Mouse (Mus musculus) forebrain, embryonic 14.5 days (tissue): Measurements from ENCODE around the gene Ankrd31. TPM values are rescaled to one million over a fixed set of nuclear protein-coding genes. Genes with fewer than 3 reads are reported as not detected.
"Not testable (repeated sequence)": the region's sequence is repeated elsewhere in the genome, so short reads cannot be mapped to it uniquely, and the experiment has no call there.

Experiments
- ATAC-seq: fragments of 200-750 bp; cut with Nextera tagmentation; 2 replicates; pipeline ENCODE4 v1.8.0; 2017; ENCODE audit warnings: mild to moderate bottlenecking, moderate library complexity
- DNase-seq: peaks from one replicate; pipeline ENCODE4 v3.0.0-alpha.2; 2015; ENCODE audit warnings: low spot score
- H3K27ac ChIP-seq: fragments of 300-500 bp; sonication (generic); 2 replicates; pipeline ENCODE4 v1.5.1; 2014; ENCODE audit warnings: low read depth, mild to moderate bottlenecking, control low read depth, low read length, moderate library complexity
- H3K27me3 ChIP-seq: fragments of 300-500 bp; sonication (generic); replicated peaks from 2 replicates; pipeline ENCODE4 v1.6.1; 2014; ENCODE audit warnings: low read length, control low read depth, mixed read lengths; ENCODE audit not compliant: control insufficient read depth, insufficient read depth
- H3K36me3 ChIP-seq: fragments of 300-500 bp; sonication (generic); 2 replicates; pipeline ENCODE4 v1.6.1; 2014; ENCODE audit warnings: low read length, control low read depth; ENCODE audit not compliant: control insufficient read depth, insufficient read depth
- H3K4me1 ChIP-seq: fragments of 300-500 bp; sonication (generic); 2 replicates; pipeline ENCODE4 v1.6.1; 2014; ENCODE audit warnings: antibody characterized with exemption, low read length, control low read depth; ENCODE audit not compliant: control insufficient read depth, insufficient read depth
- H3K4me2 ChIP-seq: fragments of 300-500 bp; sonication (generic); 2 replicates; pipeline ENCODE4 v1.6.1; 2014; ENCODE audit warnings: mild to moderate bottlenecking, control low read depth, low read length
- H3K4me3 ChIP-seq: fragments of 300-500 bp; sonication (generic); 2 replicates; pipeline ENCODE4 v1.5.1; 2014; ENCODE audit warnings: low read depth, low read length, control low read depth
- H3K9ac ChIP-seq: fragments of 300-500 bp; sonication (generic); 2 replicates; pipeline ENCODE4 v1.6.1; 2014; ENCODE audit warnings: mild to moderate bottlenecking, low read length, control low read depth, moderate library complexity
- H3K9me3 ChIP-seq: fragments of 300-500 bp; sonication (generic); replicated peaks from 2 replicates; pipeline ENCODE4 v1.6.1; 2016; ENCODE audit warnings: low read length, control low read depth, mixed read lengths; ENCODE audit not compliant: control insufficient read depth
- WGBS: fragments of 180-500 bp; shearing (Covaris S2); extraction: QIAGEN DNeasy Blood & Tissue Kit; methylation state at CpG from one replicate; pipeline ENCODE4 v1.1.7; 2014; 5-methylcytosine and 5-hydroxymethylcytosine counted together
- polyA plus RNA-seq: library from polyadenylated mRNA; unstranded; fragments of >200 nt; fragmentation: Nextera tagmentation; extraction: Ambion mirVana; gene quantifications from 2 replicates; pipeline ENCODE4 v1.2.1, GENCODE M21; 2014

Ankrd31 gene
- polyA plus RNA-seq, 1 experiment from 2014 or later, result not detected

DNA sequence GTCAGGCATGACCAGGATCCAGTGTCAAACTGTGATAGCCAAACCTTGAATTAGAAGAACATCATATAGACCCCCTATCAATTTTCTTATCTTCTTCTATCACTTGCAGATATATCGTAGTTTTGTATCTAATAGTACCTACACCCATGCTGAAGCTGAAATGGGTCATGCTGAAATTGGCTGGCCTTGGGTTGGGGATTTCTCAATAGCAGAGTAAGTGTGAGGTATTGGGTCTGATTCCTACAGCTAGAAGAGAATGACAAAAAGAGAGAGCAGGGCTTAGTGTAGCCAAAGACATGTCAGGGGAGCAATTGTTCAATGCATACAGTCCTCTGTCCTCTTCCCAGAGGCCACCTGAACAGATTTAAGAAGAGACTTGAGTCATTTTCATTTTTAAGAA lies 18.0 kb upstream of the Ankrd31 start:
- ATAC-seq, result no peak
- 92% methylated on average over 1 of the region's 1 CpGs for WGBS

DNA sequence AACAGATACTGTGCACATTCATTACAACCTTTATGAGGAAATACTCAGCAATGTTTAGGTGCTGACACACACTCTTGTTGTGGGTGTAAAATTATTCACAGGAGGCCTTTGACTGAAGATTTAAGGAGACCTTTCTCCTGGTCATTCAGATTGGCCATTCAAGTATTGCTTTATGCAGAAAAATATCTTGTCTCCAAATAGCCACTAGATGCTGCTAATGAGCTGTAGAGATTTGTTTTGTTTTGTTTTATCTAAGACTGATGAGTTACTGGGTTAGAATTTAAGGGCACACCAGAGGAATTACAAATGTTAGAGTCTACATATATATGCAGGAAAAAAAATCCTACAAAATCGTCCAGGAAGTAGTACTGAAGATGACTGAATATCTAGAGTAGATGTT lies 12.9 kb upstream of the Ankrd31 start:
- H3K9ac ChIP-seq, result no peak overlapping the region
- no peak overlapping the region for H3K27ac ChIP-seq
- ATAC-seq (no peak), DNase-seq (peak; percentile 19)
- no peaks in the 10 kb centered on the region for H3K36me3 ChIP-seq
- H3K9me3 ChIP-seq, result no peaks in the 10 kb centered on the region
- H3K4me1 ChIP-seq, result no peaks in the 10 kb centered on the region
- H3K4me3 ChIP-seq, result no peak overlapping the region
- WGBS, result 31% methylated on average over 1 of the region's 1 CpGs
- no peaks in the 10 kb centered on the region for H3K27me3 ChIP-seq
- H3K4me2 ChIP-seq, result no peak overlapping the region

More for the DNA sequence above, 18.0 kb upstream of the Ankrd31 start:
- Histone ChIP-seq H3K9ac (no peak overlapping the region), H3K9me3 (no peaks in the 10 kb centered on the region), H3K4me3 (no peak overlapping the region), H3K4me1 (no peaks in the 10 kb centered on the region), H3K27ac (no peak overlapping the region), H3K27me3 (no peaks in the 10 kb centered on the region), H3K4me2 (no peak overlapping the region), H3K36me3 (no peaks in the 10 kb centered on the region)
- DNase-seq, result no peak

DNA sequence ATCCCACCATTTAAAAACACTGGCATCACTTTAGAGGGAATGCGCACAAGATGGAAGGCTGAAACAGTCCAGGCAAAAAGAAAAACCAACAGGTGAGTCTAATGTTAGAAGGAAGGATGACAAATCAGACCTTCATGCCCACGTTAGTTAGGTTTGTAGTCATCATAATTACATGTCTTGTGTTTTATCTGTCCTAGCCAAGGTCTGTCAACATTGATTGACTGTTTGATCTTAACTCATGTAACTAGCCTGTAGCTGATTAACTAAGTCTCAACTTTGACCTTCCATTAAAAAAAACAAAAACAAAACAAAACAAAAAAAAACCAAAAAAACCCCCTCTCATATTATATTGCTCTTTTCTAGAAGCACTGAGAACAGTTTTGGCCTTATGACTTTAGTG lies 7.9 kb upstream of the Ankrd31 start:
- H3K4me2 ChIP-seq, result no peak overlapping the region
- no peak overlapping the region for H3K9ac ChIP-seq
- no peak for ATAC-seq
- H3K36me3 ChIP-seq, result no peaks in the 10 kb centered on the region
- no peak overlapping the region for H3K27ac ChIP-seq
- 87% methylated on average over 2 of the region's 2 CpGs for WGBS
- DNase-seq, result no peak
- no peak overlapping the region for H3K4me3 ChIP-seq
- H3K27me3 ChIP-seq, result no peaks in the 10 kb centered on the region
- no peaks in the 10 kb centered on the region for H3K4me1 ChIP-seq
- H3K9me3 ChIP-seq, result no peaks in the 10 kb centered on the region

- WGBS, result 94% methylated on average over 2 of the region's 2 CpGs
- Histone ChIP-seq H3K4me1 (no peaks in the 10 kb centered on the region), H3K9me3 (no peaks in the 10 kb centered on the region), H3K27ac (no peak overlapping the region), H3K4me3 (no peak overlapping the region), H3K27me3 (no peaks in the 10 kb centered on the region), H3K36me3 (no peaks in the 10 kb centered on the region), H3K9ac (no peak overlapping the region), H3K4me2 (no peak overlapping the region)
- DNase-seq, result no peak
- no peak for ATAC-seq
Observed at GRCm38 (mm10) chr13:96742871-96743270, 5.2 kb upstream of the Ankrd31 start.

GRCm38 (mm10) chr13:96746055-96746454 lies 2.0 kb upstream of the Ankrd31 start:
- Histone ChIP-seq H3K27me3 (no peaks in the 10 kb centered on the region), H3K4me3 (no peak overlapping the region), H3K36me3 (no peaks in the 10 kb centered on the region), H3K4me2 (no peak overlapping the region), H3K9me3 (no peaks in the 10 kb centered on the region), H3K4me1 (no peaks in the 10 kb centered on the region), H3K27ac (no peak overlapping the region), H3K9ac (no peak overlapping the region)
- DNase-seq (peak; percentile 71), ATAC-seq (no peak)
- 32% methylated on average over 6 of the region's 6 CpGs for WGBS

GRCm38 (mm10) chr13:96749859-96750258 lies 1.8 kb downstream of the Ankrd31 start:
- H3K4me1 ChIP-seq, result no peaks in the 10 kb centered on the region
- WGBS, result 85% methylated on average over 6 of the region's 6 CpGs
- no peaks in the 10 kb centered on the region for H3K27me3 ChIP-seq
- H3K27ac ChIP-seq, result no peak overlapping the region
- no peak overlapping the region for H3K4me3 ChIP-seq
- no peak overlapping the region for H3K4me2 ChIP-seq
- ATAC-seq (no peak), DNase-seq (no peak)
- no peak overlapping the region for H3K9ac ChIP-seq
- no peaks in the 10 kb centered on the region for H3K36me3 ChIP-seq
- no peaks in the 10 kb centered on the region for H3K9me3 ChIP-seq

GRCm38 (mm10) chr13:96760848-96761247 lies 12.8 kb downstream of the Ankrd31 start:
- Histone ChIP-seq H3K4me2 (no peak overlapping the region), H3K9ac (no peak overlapping the region), H3K27ac (no peak overlapping the region), H3K27me3 (no peaks in the 10 kb centered on the region), H3K4me1 (no peaks in the 10 kb centered on the region), H3K36me3 (no peaks in the 10 kb centered on the region), H3K9me3 (no peaks in the 10 kb centered on the region), H3K4me3 (no peak overlapping the region)
- WGBS, result 90% methylated on average over 2 of the region's 2 CpGs
- ATAC-seq, result no peak
- DNase-seq, result no peak

DNA sequence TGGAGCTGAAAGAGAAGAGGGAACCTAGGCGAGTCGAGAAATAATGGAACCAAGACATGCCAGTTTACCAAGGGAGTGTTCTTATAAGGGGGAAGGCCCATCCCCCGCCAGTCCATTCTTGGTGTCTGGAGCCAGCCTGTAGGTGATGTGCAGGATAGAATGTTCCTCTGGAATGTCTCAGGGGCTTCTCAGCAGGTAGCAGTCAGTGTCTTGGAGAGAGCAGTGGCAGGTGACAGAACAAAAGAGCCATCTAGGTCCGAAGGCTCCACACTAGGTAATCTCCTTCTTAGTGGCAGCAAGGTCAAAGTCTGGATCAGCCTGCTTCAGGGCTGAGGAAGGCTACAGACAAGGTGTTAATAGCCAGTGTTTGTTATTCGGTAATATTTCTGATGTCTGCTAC lies 38.0 kb downstream of the Ankrd31 start:
- not testable (repeated sequence) for H3K27me3 ChIP-seq
- 87% methylated on average over 5 of the region's 5 CpGs for WGBS

GRCm38 (mm10) chr13:96793451-96793850 lies 45.4 kb downstream of the Ankrd31 start:
- no peak for DNase-seq
- ATAC-seq, result no peak
- H3K4me2 ChIP-seq, result no peak overlapping the region
- H3K4me1 ChIP-seq, result 0 out of 2 replicates have a peak, but pooled peaks cover 2% of the 10 kb centered on the region
- H3K9ac ChIP-seq, result no peak overlapping the region
- H3K27me3 ChIP-seq, result no peaks in the 10 kb centered on the region
- no peaks in the 10 kb centered on the region for H3K9me3 ChIP-seq
- no peak overlapping the region for H3K27ac ChIP-seq
- 84% methylated on average over 2 of the region's 2 CpGs for WGBS
- H3K36me3 ChIP-seq, result no peaks in the 10 kb centered on the region
- H3K4me3 ChIP-seq, result no peak overlapping the region

More for the DNA sequence above, 38.0 kb downstream of the Ankrd31 start:
- H3K4me2 ChIP-seq, H3K4me1 ChIP-seq, H3K27ac ChIP-seq, DNase-seq, H3K9me3 ChIP-seq, H3K9ac ChIP-seq, ATAC-seq, H3K4me3 ChIP-seq, H3K36me3 ChIP-seq: not testable (repeated sequence)
